Mouse (Mus musculus): ENCODE results near the gene Hist1h2ag. TPM values are rescaled to one million over a fixed set of nuclear protein-coding genes. Genes with fewer than 3 reads are reported as not detected.
"Not testable (repeated sequence)": the region's sequence is repeated elsewhere in the genome, so short reads cannot be mapped to it uniquely, and the experiment has no call there.

Hist1h2ag gene
- total RNA-seq (2021), result 10 to 100 TPM; 10.3 to 10.5 TPM

- DNase-seq, result peak; percentile 81 to 88
- intact Hi-C loops (cut with DNase I), result loop anchor here (5.0 to 10.0 kb wide), 6 partner anchors 218 to 1699 kb away; partner anchors contain the start of genes Hist1h1t, Hist1h2af, Hist1h2ai and Hist1h2bl
Observed at GRCm38 (mm10) chr13:22042568-22043502, at the start of gene Hist1h2ag, which contains the start of gene Hist1h2bj. Gene Hist1h2ag (minus strand): TSS chr13:22042944. Gene Hist1h2bj (plus strand): TSS chr13:22043214.

- DNase-seq; intact Hi-C loops (cut with DNase I): not testable (repeated sequence)
Observed at GRCm38 (mm10) chr13:22084140-22084539, 41.4 kb upstream of the Hist1h2ag start, which contains the start of gene Vmn1r188. Gene Vmn1r188 (plus strand): TSS chr13:22084440.

GRCm38 (mm10) chr13:22063468-22063867, 20.7 kb upstream of the Hist1h2ag start:
- intact Hi-C loops (cut with DNase I), result no loop called here
- no peak for DNase-seq

- intact Hi-C loops (cut with DNase I), result no loop called here
- no peak for DNase-seq
Observed at GRCm38 (mm10) chr13:22061422-22061821, 18.7 kb upstream of the Hist1h2ag start.

GRCm38 (mm10) chr13:22053754-22054153, 11.0 kb upstream of the Hist1h2ag start:
- no peak for DNase-seq
- intact Hi-C loops (cut with DNase I), result no loop called here

- intact Hi-C loops (cut with DNase I), result no loop called here
- no peak for DNase-seq
Observed at GRCm38 (mm10) chr13:22051523-22051859, 8.7 kb upstream of the Hist1h2ag start.

- intact Hi-C loops (cut with DNase I), result no loop called here
- peak; percentile 85 to 89 for DNase-seq
Observed at GRCm38 (mm10) chr13:22050591-22051522, 8.1 kb upstream of the Hist1h2ag start.

- intact Hi-C loops (cut with DNase I), result loop anchor here (5.0 to 10.0 kb wide), 2 partner anchors 225 to 1372 kb away; partner anchors contain the start of gene Abt1
- no peak for DNase-seq
Observed at GRCm38 (mm10) chr13:22049737-22050440, 7.1 kb upstream of the Hist1h2ag start.

GRCm38 (mm10) chr13:22049041-22049440, 6.3 kb upstream of the Hist1h2ag start:
- no peak for DNase-seq
- intact Hi-C loops (cut with DNase I), result loop anchor here (5.0 to 10.0 kb wide), 2 partner anchors 224 to 1373 kb away; partner anchors contain the start of gene Abt1

- no peak for DNase-seq
- intact Hi-C loops (cut with DNase I), result loop anchor here (5.0 to 10.0 kb wide), 2 partner anchors 221 to 1377 kb away; partner anchors contain the start of gene Abt1
Observed at GRCm38 (mm10) chr13:22045311-22045710, 2.6 kb upstream of the Hist1h2ag start.

GRCm38 (mm10) chr13:22044432-22045155, 1.9 kb upstream of the Hist1h2ag start:
- intact Hi-C loops (cut with DNase I), result loop anchor here (5.0 to 10.0 kb wide), 7 partner anchors 220 to 1698 kb away; partner anchors contain the start of genes Abt1, Hist1h1t, Hist1h2af and Hist1h2ai
- DNase-seq, result no peak

- DNase-seq, result no peak
- intact Hi-C loops (cut with DNase I), result loop anchor here (5.0 to 10.0 kb wide), 6 partner anchors 219 to 1699 kb away; partner anchors contain the start of genes Hist1h1t, Hist1h2af, Hist1h2ai and Hist1h2bl
Observed at GRCm38 (mm10) chr13:22043503-22044431, 1.0 kb upstream of the Hist1h2ag start.

- intact Hi-C loops (cut with DNase I), result loop anchor here (2.0 to 10.0 kb wide), 8 partner anchors 217 to 1700 kb away; partner anchors contain the start of genes Hist1h1t, Hist1h2af, Hist1h2ai and Hist1h2bc
- DNase-seq, result no peak
Observed at GRCm38 (mm10) chr13:22041651-22042567, 835 bp downstream of the Hist1h2ag start.

- intact Hi-C loops (cut with DNase I), result loop anchor here (2.0 to 10.0 kb wide), 8 partner anchors 216 to 1701 kb away; partner anchors contain the start of genes Hist1h1t, Hist1h2af, Hist1h2ai and Hist1h2bc
- DNase-seq, result peak; percentile 95 to 98
Observed at GRCm38 (mm10) chr13:22041142-22041536, 1.6 kb downstream of the Hist1h2ag start, which contains the start of gene Hist1h4i. Gene Hist1h4i (minus strand): TSS chr13:22041362.

GRCm38 (mm10) chr13:22040464-22041141, 2.1 kb downstream of the Hist1h2ag start:
- intact Hi-C loops (cut with DNase I), result loop anchor here (2.0 to 10.0 kb wide), 8 partner anchors 216 to 1702 kb away; partner anchors contain the start of genes Hist1h1t, Hist1h2af, Hist1h2ai and Hist1h2bc
- DNase-seq, result no peak

Measured in heart, postnatal 36 days (tissue).